Mouse (Mus musculus): ENCODE results near the gene Snrpf.

GRCm38 (mm10) chr10:93595831-93596230, 6.3 kb upstream of the Snrpf start:
- TF ChIP-seq EP300 (IDR thresholded peaks at IDR 0.05; ENCODE audit: low read depth), result no peak
- TF ChIP-seq CTCF (IDR thresholded peaks at IDR 0.05; ENCODE audit: low read depth), result no peak

Measured in heart, postnatal 0 days (tissue).